Mouse (Mus musculus) midbrain, postnatal 0 days (tissue): ENCODE results near the gene Ipo8. TPM values are rescaled to one million over a fixed set of nuclear protein-coding genes. Genes with fewer than 3 reads are reported as not detected.

Experiments
- ATAC-seq: fragments of 200-750 bp; cut with Nextera tagmentation; 2 replicates; pipeline ENCODE4 v1.8.0; 2017; ENCODE audit warnings: moderate number of reproducible peaks, mild to moderate bottlenecking, moderate TSS enrichment, moderate library complexity; ENCODE audit not compliant: low FRiP score
- DNase-seq: peaks from one replicate; pipeline ENCODE4 v3.0.0-alpha.2; 2015; ENCODE audit warnings: low spot score
- H3K27ac ChIP-seq: fragments of 300-500 bp; sonication (generic); 2 replicates; pipeline ENCODE4 v1.5.1; 2014; ENCODE audit warnings: low read depth, mild to moderate bottlenecking, low read length, mixed read lengths
- H3K27me3 ChIP-seq: fragments of 300-500 bp; sonication (generic); 2 replicates; pipeline ENCODE4 v1.6.1; 2014; ENCODE audit warnings: low read length, control low read depth, mixed read lengths; ENCODE audit not compliant: insufficient read depth
- H3K36me3 ChIP-seq: fragments of 300-500 bp; sonication (generic); 2 replicates; pipeline ENCODE4 v1.6.1; 2014; ENCODE audit warnings: low read length, control low read depth, mixed read lengths; ENCODE audit not compliant: insufficient read depth
- H3K4me1 ChIP-seq: fragments of 300-500 bp; sonication (generic); 2 replicates; pipeline ENCODE4 v1.6.1; 2014; ENCODE audit warnings: mild to moderate bottlenecking, control low read depth, antibody characterized with exemption, low read length, mixed read lengths; ENCODE audit not compliant: insufficient read depth
- H3K4me2 ChIP-seq: fragments of 300-500 bp; sonication (generic); 2 replicates; pipeline ENCODE4 v1.6.1; 2014; ENCODE audit warnings: low read depth, mild to moderate bottlenecking, low read length, mixed read lengths; ENCODE audit not compliant: poor library complexity, severe bottlenecking
- H3K4me3 ChIP-seq: fragments of 300-500 bp; sonication (generic); 2 replicates; pipeline ENCODE4 v1.5.1; 2014; ENCODE audit warnings: low read depth, mild to moderate bottlenecking, low read length, moderate library complexity
- H3K9ac ChIP-seq: fragments of 300-500 bp; sonication (generic); replicated peaks from 2 replicates; pipeline ENCODE4 v1.6.1; 2014; ENCODE audit warnings: mild to moderate bottlenecking, low read length, moderate library complexity, mixed read lengths; ENCODE audit not compliant: poor library complexity, severe bottlenecking
- H3K9me3 ChIP-seq: fragments of 300-500 bp; sonication (generic); 2 replicates; pipeline ENCODE4 v1.6.1; 2016; ENCODE audit warnings: low read length, control low read depth
- CTCF ChIP-seq: IDR thresholded peaks from 2 replicates; pipeline ENCODE4 v1.5.1; 2016; ENCODE audit warnings: antibody characterized with exemption, mild to moderate bottlenecking
- WGBS: fragments of 180-500 bp; shearing (Covaris S2); extraction: QIAGEN DNeasy Blood & Tissue Kit; methylation state at CpG from one replicate; pipeline ENCODE4 v1.1.7; 2014; 5-methylcytosine and 5-hydroxymethylcytosine counted together
- polyA plus RNA-seq: library from polyadenylated mRNA; unstranded; fragments of >200 nt; fragmentation: Nextera tagmentation; extraction: Ambion mirVana; gene quantifications from 2 replicates; pipeline ENCODE4 v1.2.1, GENCODE M21; 2015
- total RNA-seq: library from RNA; depleted of rRNA; stranded (reverse); fragments of >200 nt; gene quantifications from 2 replicates; pipeline ENCODE4 v1.2.3, GENCODE M21; 2014

The Ipo8 gene
- total and polyA plus RNA-seq, 2 experiments from 2014 or later: 10.4 to 21.7 TPM

DNA sequence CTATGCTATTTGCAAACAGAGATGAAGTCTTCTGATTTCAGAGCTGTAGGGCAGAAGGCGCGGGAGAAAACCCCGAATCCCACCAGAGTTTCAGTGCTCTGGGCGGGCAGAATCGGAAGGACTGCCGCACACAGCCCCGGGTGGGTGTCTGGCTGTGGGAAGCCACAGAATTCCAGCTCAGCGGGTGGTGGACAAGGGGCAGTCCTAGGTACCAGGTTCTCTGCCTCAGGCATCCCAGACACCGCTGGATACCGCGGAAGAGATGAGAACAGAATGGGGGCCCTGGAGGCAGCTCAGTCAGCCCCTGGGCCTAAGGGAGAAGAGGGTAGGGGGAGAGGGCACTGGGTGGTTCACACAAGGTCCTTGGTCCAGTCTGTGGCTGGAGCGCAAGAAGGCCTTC lies 62.8 kb downstream of the Ipo8 start:
- DNase-seq (no peak), ATAC-seq (no peak)
- WGBS: 84% methylated on average over 12 of the region's 12 CpGs

DNA sequence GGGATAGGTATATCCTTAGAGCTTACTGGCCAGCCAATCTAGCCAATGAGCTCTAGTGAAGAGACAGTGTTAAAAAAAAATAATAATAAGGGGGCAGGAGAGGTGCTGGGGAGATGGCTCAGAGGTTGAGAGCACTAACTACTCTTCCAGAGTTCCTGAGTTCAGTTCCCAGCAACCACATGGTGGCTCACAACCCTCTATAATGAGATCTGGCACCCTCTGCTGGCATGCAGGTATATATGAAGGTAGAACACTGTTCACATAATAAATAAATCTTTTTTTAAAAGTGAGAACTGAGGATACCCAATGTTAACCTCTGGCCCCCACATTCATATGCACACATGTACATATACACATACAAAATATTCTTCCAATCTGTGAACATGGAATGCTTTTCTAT lies 64.0 kb downstream of the Ipo8 start:
- H3K36me3 ChIP-seq: peaks cover 14% of the 10 kb centered on the region
- H3K4me1 ChIP-seq: no peaks in the 10 kb centered on the region
- no peak overlapping the region for H3K27ac ChIP-seq
- H3K9me3 ChIP-seq: no peaks in the 10 kb centered on the region
- H3K9ac ChIP-seq: no peak overlapping the region
- no peak for ATAC-seq
- H3K27me3 ChIP-seq: no peaks in the 10 kb centered on the region
- TF ChIP-seq CTCF: peak; percentile 22; the same call in 1 of the 2 replicates
- H3K4me3 ChIP-seq: no peak overlapping the region
- no peak overlapping the region for H3K4me2 ChIP-seq
- no peak for DNase-seq

More for the DNA sequence above, 62.8 kb downstream of the Ipo8 start:
- Histone ChIP-seq H3K4me2 (no peak overlapping the region), H3K4me3 (no peak overlapping the region), H3K9me3 (no peaks in the 10 kb centered on the region), H3K27me3 (no peaks in the 10 kb centered on the region), H3K27ac (no peak overlapping the region), H3K36me3 (peaks cover 24% of the 10 kb centered on the region), H3K4me1 (no peaks in the 10 kb centered on the region), H3K9ac (no peak overlapping the region)
- no peak for TF ChIP-seq CTCF

DNA sequence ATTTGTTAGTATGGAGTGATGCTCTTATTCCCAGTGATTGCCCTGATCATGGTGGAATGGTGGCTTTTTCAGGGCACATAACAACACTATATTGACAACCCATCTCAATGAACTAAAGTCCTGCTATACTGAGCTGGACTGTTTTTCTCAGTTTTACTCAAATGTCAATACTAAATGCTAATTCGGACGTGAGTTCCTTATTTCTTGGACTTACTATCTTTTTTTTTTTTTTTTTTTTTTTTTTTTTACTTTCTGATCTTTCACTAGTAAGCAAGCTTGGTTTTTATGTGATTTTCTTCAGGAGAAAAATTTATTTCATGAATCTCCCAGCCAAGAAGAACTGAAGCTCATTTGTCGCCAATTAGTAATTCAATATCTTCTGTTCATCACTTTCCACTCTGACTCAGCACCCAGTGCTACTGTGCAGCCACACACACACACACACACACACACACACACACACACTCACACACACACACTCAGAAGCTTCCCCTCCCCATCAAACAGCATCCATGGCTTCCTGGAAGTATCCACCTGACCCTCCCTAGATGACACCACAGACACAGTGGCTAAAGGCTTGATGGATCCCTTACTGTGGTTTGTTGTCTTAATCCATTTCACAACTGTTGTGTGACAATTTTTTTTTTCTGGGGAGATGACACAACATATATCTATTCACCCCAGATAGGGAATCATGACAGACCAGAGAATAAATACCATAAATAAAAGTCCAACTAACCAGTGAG lies 69.1 kb downstream of the Ipo8 start:
- Histone ChIP-seq H3K27me3 (no peaks in the 10 kb centered on the region), H3K9me3 (no peaks in the 10 kb centered on the region), H3K36me3 (no peaks in the 10 kb centered on the region), H3K4me2 (no peak overlapping the region), H3K9ac (no peak overlapping the region), H3K27ac (no peak overlapping the region), H3K4me1 (no peaks in the 10 kb centered on the region), H3K4me3 (no peak overlapping the region)
- no peak for TF ChIP-seq CTCF
- ATAC-seq (no peak), DNase-seq (no peak)
- 94% methylated on average over 3 of the region's 3 CpGs for WGBS

DNA sequence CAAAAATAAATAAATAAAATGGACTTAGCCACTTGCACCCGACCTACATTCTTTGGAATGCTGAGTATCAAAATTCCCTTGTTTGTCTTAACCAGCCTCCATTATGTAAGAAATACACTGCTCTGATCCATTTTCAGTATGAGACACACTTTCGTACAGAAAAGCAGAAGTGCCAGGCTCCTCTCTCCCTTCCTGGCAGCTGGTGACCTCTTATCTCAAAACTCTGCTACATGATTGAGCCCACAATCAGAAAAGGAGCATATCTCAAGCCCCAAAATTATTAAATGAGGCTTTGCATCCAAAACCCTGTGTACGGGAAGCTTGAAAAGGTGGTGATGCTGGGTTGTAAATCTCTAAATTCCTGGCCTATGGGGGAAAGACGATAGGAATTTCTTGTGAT lies 69.8 kb downstream of the Ipo8 start:
- no peak overlapping the region for H3K27ac ChIP-seq
- TF ChIP-seq CTCF: no peak
- no peak overlapping the region for H3K4me2 ChIP-seq
- DNase-seq (no peak), ATAC-seq (no peak)
- H3K4me1 ChIP-seq: no peaks in the 10 kb centered on the region
- H3K4me3 ChIP-seq: no peak overlapping the region
- no peaks in the 10 kb centered on the region for H3K36me3 ChIP-seq
- H3K27me3 ChIP-seq: no peaks in the 10 kb centered on the region
- 84% methylated on average over 4 of the region's 4 CpGs for WGBS
- no peaks in the 10 kb centered on the region for H3K9me3 ChIP-seq
- no peak overlapping the region for H3K9ac ChIP-seq

DNA sequence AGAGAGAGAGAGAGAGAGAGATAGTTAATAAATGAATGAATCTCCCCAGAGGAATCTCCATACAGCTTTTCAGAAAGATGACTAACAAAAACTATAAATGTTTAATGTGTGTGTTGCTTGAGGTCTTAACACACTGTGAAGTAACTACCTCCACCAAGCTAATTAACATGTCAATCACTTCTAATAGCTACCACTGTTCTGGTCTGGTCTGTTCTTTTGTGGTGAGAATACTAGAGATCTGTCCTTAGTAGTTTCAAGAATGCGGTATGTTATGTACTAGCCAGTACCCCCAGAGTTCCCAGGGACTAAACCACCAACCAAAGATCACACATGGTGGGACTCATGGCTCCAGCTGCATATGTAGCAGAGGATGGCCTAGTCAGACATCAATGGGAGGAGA lies 74.7 kb downstream of the Ipo8 start:
- H3K4me1 ChIP-seq: no peaks in the 10 kb centered on the region
- TF ChIP-seq CTCF: no peak
- no peaks in the 10 kb centered on the region for H3K27me3 ChIP-seq
- 79% methylated on average over 1 of the region's 1 CpGs for WGBS
- H3K4me2 ChIP-seq: no peak overlapping the region
- H3K9ac ChIP-seq: no peak overlapping the region
- no peak for ATAC-seq
- H3K27ac ChIP-seq: no peak overlapping the region
- DNase-seq: no peak
- H3K4me3 ChIP-seq: no peak overlapping the region
- no peaks in the 10 kb centered on the region for H3K9me3 ChIP-seq
- H3K36me3 ChIP-seq: no peaks in the 10 kb centered on the region

DNA sequence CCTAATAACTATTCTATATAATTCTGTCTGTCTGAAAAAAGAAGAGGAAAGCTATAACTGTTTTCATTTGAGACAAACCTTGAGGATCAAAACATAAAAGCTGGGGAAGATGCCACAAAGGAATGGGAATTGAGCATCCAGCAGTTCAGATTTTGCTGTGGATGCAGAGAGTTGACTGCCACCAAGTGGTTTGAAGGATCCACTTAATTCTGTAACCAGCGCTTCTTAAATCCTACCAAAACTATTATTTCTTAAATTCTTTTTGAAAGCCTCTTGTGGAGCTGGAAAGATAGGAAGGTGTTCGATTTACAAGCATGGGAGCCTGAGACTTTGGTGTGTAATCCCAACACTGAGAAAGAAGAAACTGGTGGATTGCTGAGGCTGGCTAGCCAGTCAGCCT lies 79.9 kb downstream of the Ipo8 start:
- no peaks in the 10 kb centered on the region for H3K27me3 ChIP-seq
- WGBS: 75% methylated on average over 2 of the region's 2 CpGs
- H3K4me1 ChIP-seq: no peaks in the 10 kb centered on the region
- DNase-seq: peak; percentile 73
- H3K36me3 ChIP-seq: no peaks in the 10 kb centered on the region
- H3K4me3 ChIP-seq: no peak overlapping the region
- no peaks in the 10 kb centered on the region for H3K9me3 ChIP-seq
- ATAC-seq: no peak; the same call in 1 of the 2 replicates
- no peak overlapping the region for H3K27ac ChIP-seq
- H3K9ac ChIP-seq: no peak overlapping the region
- TF ChIP-seq CTCF: peak; percentile 83
- H3K4me2 ChIP-seq: no peak overlapping the region
